In genomic region chr14:14842734-14843530, GRCm38 (mm10) we compare ENCODE assay signal across 16 mouse cellular contexts. TPM values are rescaled to one million over a fixed set of nuclear protein-coding genes. Genes with fewer than 3 reads are reported as not detected.
DNase-seq lines count a peak whose midpoint lies in the region; ATAC-seq and TF ChIP-seq lines count a peak whose summit lies in the region.
"Had no signal": no experiment of that assay in that cellular context is flagged by ENCODE, and none has a peak within 500 bp of the region (broad histone marks: within the 10 kb centered on the region; RNA-seq: fewer than 3 reads in every experiment).

No protein-coding gene starts in this region.

- H3K4me2 ChIP-seq in embryonic facial prominence, embryonic 15.5 days (replicated peaks) = no peak overlapping the region
- H3K4me2 ChIP-seq in hindbrain, embryonic 11.5 days (replicated peaks; ENCODE audit: low read depth, low read length) = no peak overlapping the region
- H3K4me2 ChIP-seq: limb, embryonic 12.5 days; liver, embryonic 15.5 days had no signal

- H3K27me3 ChIP-seq in heart, adult 2 months (ENCODE audit: control insufficient read depth, insufficient read depth, low read length) = no peaks in the 10 kb centered on the region
- no peaks in the 10 kb centered on the region for H3K27me3 ChIP-seq in embryonic facial prominence, embryonic 15.5 days
- H3K27me3 ChIP-seq in hindbrain, embryonic 11.5 days (ENCODE audit: control insufficient read depth, insufficient read depth, low read length) = no peaks in the 10 kb centered on the region
- H3K27me3 ChIP-seq: limb, embryonic 12.5 days; liver, embryonic 15.5 days had no signal

- ATAC-seq in embryonic facial prominence, embryonic 15.5 days (ENCODE audit: insufficient number of reproducible peaks, low FRiP score, low TSS enrichment, low read depth) = peak; percentile 75
- no peak for ATAC-seq in hindbrain, embryonic 11.5 days (ENCODE audit: low FRiP score)
- ATAC-seq: hindbrain, embryonic 16.5 days had no signal

- no peaks in the 10 kb centered on the region for H3K79me2 ChIP-seq in heart, adult 2 months (replicated peaks; ENCODE audit: control insufficient read depth, insufficient read depth, low read length)

- no peaks in the 10 kb centered on the region for H3K9me3 ChIP-seq in embryonic facial prominence, embryonic 15.5 days (replicated peaks)
- H3K9me3 ChIP-seq in hindbrain, embryonic 11.5 days (ENCODE audit: control insufficient read depth, low read length) = no peaks in the 10 kb centered on the region
- H3K9me3 ChIP-seq: G1E; limb, embryonic 12.5 days; liver, embryonic 15.5 days had no signal

- DNase-seq in heart, adult 2 months = no peak
- DNase-seq in heart, adult 11 months = no peak
- DNase-seq in 3134 (ENCODE audit: extremely low read depth, insufficient read length, low spot score) = peak; percentile 37
- DNase-seq in monocyte, adult 2 months (ENCODE audit: low read depth in 1 of 2, low spot score in 2 of 2) = peak; percentile 20 to 39
- DNase-seq in left cerebral cortex, postnatal 14 days (ENCODE audit: low spot score in 2 of 2) = no peak
- DNase-seq in hindbrain, embryonic 11.5 days (ENCODE audit: low spot score) = no peak
- DNase-seq: cerebellum, adult 11 months; heart, postnatal 10 days; right cerebral cortex, postnatal 14 days; thymus, postnatal 14 days had no signal

- TF ChIP-seq POLR2A in heart, adult 2 months (IDR thresholded peaks at IDR 0.05; ENCODE audit: insufficient read depth, low read depth, low read length) = no peak

- intact Hi-C loops in heart, adult 2 months (cut with DNase I) = no loop called here
- intact Hi-C loops in left cerebral cortex, postnatal 14 days (cut with DNase I) = no loop called here

- no peak for TF ChIP-seq CTCF in heart, adult 2 months (IDR thresholded peaks at IDR 0.05)

- H3K36me3 ChIP-seq in heart, adult 2 months (ENCODE audit: control insufficient read depth, insufficient read depth, low read length) = no peaks in the 10 kb centered on the region
- H3K36me3 ChIP-seq in embryonic facial prominence, embryonic 15.5 days = no peaks in the 10 kb centered on the region
- no peaks in the 10 kb centered on the region for H3K36me3 ChIP-seq in hindbrain, embryonic 11.5 days (ENCODE audit: control insufficient read depth, insufficient read depth, low read length)
- H3K36me3 ChIP-seq: G1E; limb, embryonic 12.5 days; liver, embryonic 15.5 days had no signal

- WGBS in heart, adult 2 months = 80% methylated on average over 8 of the region's 8 CpGs
- 75% methylated on average over 8 of the region's 8 CpGs for WGBS in embryonic facial prominence, embryonic 15.5 days
- 83% methylated on average over 8 of the region's 8 CpGs for WGBS in hindbrain, embryonic 11.5 days

- no peak overlapping the region for H3K4me3 ChIP-seq in heart, adult 2 months
- no peak overlapping the region for H3K4me3 ChIP-seq in embryonic facial prominence, embryonic 15.5 days (replicated peaks)
- no peak overlapping the region for H3K4me3 ChIP-seq in hindbrain, embryonic 11.5 days (ENCODE audit: low read depth, low read length)
- H3K4me3 ChIP-seq: limb, embryonic 12.5 days; liver, embryonic 15.5 days had no signal

- H3K9ac ChIP-seq in heart, adult 2 months (ENCODE audit: low read depth, low read length) = no peak overlapping the region
- H3K9ac ChIP-seq in embryonic facial prominence, embryonic 15.5 days = no peak overlapping the region
- H3K9ac ChIP-seq in hindbrain, embryonic 11.5 days (ENCODE audit: low read depth, low read length) = no peak overlapping the region
- H3K9ac ChIP-seq: limb, embryonic 12.5 days; liver, embryonic 15.5 days had no signal

- 0 out of 2 replicates have a peak, but pooled peaks have one; percentile 11 for TF ChIP-seq EP300 in heart, adult 2 months (IDR thresholded peaks at IDR 0.05; ENCODE audit: insufficient read depth, low read depth, low read length)

- peaks cover 2% of the 10 kb centered on the region for H3K4me1 ChIP-seq in heart, adult 2 months (ENCODE audit: control insufficient read depth, insufficient read depth, low read length)
- H3K4me1 ChIP-seq in embryonic facial prominence, embryonic 15.5 days = no peaks in the 10 kb centered on the region
- H3K4me1 ChIP-seq in hindbrain, embryonic 11.5 days (replicated peaks; ENCODE audit: control insufficient read depth, insufficient read depth, low read length) = no peaks in the 10 kb centered on the region
- H3K4me1 ChIP-seq: limb, embryonic 12.5 days; liver, embryonic 15.5 days had no signal

- no peak overlapping the region for H3K27ac ChIP-seq in heart, adult 2 months
- H3K27ac ChIP-seq in embryonic facial prominence, embryonic 15.5 days (replicated peaks) = no peak overlapping the region
- H3K27ac ChIP-seq in hindbrain, embryonic 11.5 days (ENCODE audit: low read depth, low read length) = no peak overlapping the region
- H3K27ac ChIP-seq: limb, embryonic 12.5 days; liver, embryonic 15.5 days had no signal

RNA-seq across cellular contexts. Expression of gene Nek10, which starts 39.7 kb away (rescaled TPM):
- total RNA-seq in heart, adult 2 months (2021) = under 1 TPM; 0.18 to 0.31 TPM
- 0.04 TPM in 1 of 2 replicates, not detected in the other for polyA plus RNA-seq in heart, adult 2 months (2012; rRNA removed)
- 0.42 and 0.53 TPM in 2 replicates for polyA plus RNA-seq in embryonic facial prominence, embryonic 15.5 days (2015; fragmentation: Nextera tagmentation; extraction: Ambion mirVana)
- 1 to 10 TPM; 2.8 to 3.0 TPM for total RNA-seq in left cerebral cortex, postnatal 14 days (2021)
- polyA plus RNA-seq in hindbrain, embryonic 11.5 days (2014; fragmentation: Nextera tagmentation; extraction: Ambion mirVana) = 0.06 and 0.19 TPM in 2 replicates
- polyA plus RNA-seq: G1E; kidney, embryonic 16.5 days; limb, embryonic 12.5 days had no signal

Comparison
In these comparisons a context has a peak if more than half of its experiments do, and no peak if none do; other contexts are left out.
1. DNase-seq: peak in 3134 (single experiment) and monocyte, adult 2 months (2 of 2); none in heart, adult 2 months (0 of 2), heart, adult 11 months (single experiment), left cerebral cortex, postnatal 14 days (0 of 2) and hindbrain, embryonic 11.5 days (single experiment).